Mouse (Mus musculus) thymus, adult 2 months (tissue): ENCODE measurements around the gene Card11.

Experiments used
- CTCF ChIP-seq: fragments of 200-500 bp; IDR thresholded peaks from 2 replicates; pipeline ENCODE4 v1.5.1; 2012; ENCODE audit warnings: mild to moderate bottlenecking, control low read depth, low read length, moderate library complexity, borderline replicate concordance; ENCODE audit not compliant: control insufficient read depth, poor library complexity, insufficient read depth; ENCODE audit errors: extremely low read depth
- POLR2A ChIP-seq: fragments of 200-500 bp; IDR thresholded peaks from 2 replicates; pipeline ENCODE4 v1.6.1; 2012; ENCODE audit warnings: mild to moderate bottlenecking, low read length, control low read depth, moderate library complexity; ENCODE audit not compliant: control insufficient read depth, poor library complexity, insufficient read depth; ENCODE audit errors: extremely low read depth

DNA sequence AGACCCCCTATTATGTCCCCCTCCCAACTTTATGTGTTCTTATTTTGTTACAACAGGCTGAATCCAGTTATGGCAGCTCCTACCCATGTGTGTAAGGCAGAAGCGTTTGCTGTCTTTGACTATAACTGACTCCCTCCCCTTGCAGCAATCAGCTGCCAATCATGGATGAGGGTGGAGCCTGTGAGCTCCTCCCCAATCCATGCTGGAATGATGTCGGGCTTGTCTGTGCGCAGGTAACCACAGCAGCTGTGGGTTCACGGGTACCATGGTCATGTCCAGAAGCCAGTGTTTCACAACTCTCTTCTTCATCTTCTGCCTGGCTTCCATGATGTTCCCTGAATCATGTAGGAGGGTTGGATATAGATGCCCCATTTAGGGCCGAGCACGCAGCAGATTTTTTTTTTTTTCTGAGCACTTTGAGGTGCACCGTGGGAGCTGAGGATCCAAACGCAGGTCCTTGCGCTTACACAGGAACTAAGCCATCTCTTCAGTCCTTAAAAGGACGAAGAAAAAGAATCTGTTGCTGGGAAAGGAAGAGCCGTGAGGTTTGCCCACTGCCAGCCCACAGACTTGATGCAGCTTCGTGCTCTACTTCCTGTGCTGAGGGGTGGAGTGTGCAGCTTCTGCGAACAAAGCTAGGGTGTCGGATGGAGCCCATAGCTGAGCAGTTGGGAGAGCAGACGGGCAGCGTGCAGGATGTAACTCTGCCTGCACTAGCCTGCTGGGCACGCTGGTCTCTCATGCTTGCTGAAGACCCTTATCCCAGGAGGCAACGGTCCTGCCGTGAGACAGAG is 43.5 kb upstream of the Card11 start:
- TF ChIP-seq POLR2A, result peak; percentile 60; the same call in 1 of the 2 replicates
- TF ChIP-seq CTCF, result no peak
